Mouse (Mus musculus) kidney, embryonic 16.5 days (tissue): ENCODE measurements around the gene Akirin1. TPM values are rescaled to one million over a fixed set of nuclear protein-coding genes. Genes with fewer than 3 reads are reported as not detected.
A peak's percentile ranks its signal among the peaks of the same experiment; 100 is the strongest.

Experiments
- ATAC-seq: fragments of 200-750 bp; cut with Nextera tagmentation; 2 replicates; pipeline ENCODE4 v1.8.0; 2017; ENCODE audit warnings: moderate TSS enrichment; ENCODE audit not compliant: low FRiP score, low TSS enrichment
- H3K27ac ChIP-seq: fragments of 300-500 bp; sonication (generic); 2 replicates; pipeline ENCODE4 v1.5.1; 2014; ENCODE audit warnings: low read length
- H3K27me3 ChIP-seq: fragments of 300-500 bp; sonication (generic); 2 replicates; pipeline ENCODE4 v1.6.1; 2014; ENCODE audit warnings: low read length, control low read depth, mixed read lengths; ENCODE audit not compliant: insufficient read depth
- H3K36me3 ChIP-seq: fragments of 300-500 bp; sonication (generic); 2 replicates; pipeline ENCODE4 v1.6.1; 2014; ENCODE audit warnings: low read length, control low read depth, mixed read lengths; ENCODE audit not compliant: insufficient read depth
- H3K4me1 ChIP-seq: fragments of 300-500 bp; sonication (generic); 2 replicates; pipeline ENCODE4 v1.6.1; 2014; ENCODE audit warnings: low read length, control low read depth, mixed read lengths; ENCODE audit not compliant: insufficient read depth
- H3K4me2 ChIP-seq: fragments of 300-500 bp; sonication (generic); replicated peaks from 2 replicates; pipeline ENCODE4 v1.6.1; 2014; ENCODE audit warnings: low read depth, low read length
- H3K4me3 ChIP-seq: fragments of 300-500 bp; sonication (generic); 2 replicates; pipeline ENCODE4 v1.5.1; 2014; ENCODE audit warnings: mild to moderate bottlenecking, low read length
- H3K9ac ChIP-seq: fragments of 300-500 bp; sonication (generic); replicated peaks from 2 replicates; pipeline ENCODE4 v1.6.1; 2014; ENCODE audit warnings: low read length
- H3K9me3 ChIP-seq: fragments of 300-500 bp; sonication (generic); 2 replicates; pipeline ENCODE4 v1.6.1; 2016; ENCODE audit warnings: low read length, control low read depth
- WGBS: fragments of 180-500 bp; shearing (Covaris S2); extraction: QIAGEN DNeasy Blood & Tissue Kit; methylation state at CpG from one replicate; pipeline ENCODE4 v1.1.7; 2014; 5-methylcytosine and 5-hydroxymethylcytosine counted together
- polyA plus RNA-seq: library from polyadenylated mRNA; unstranded; fragments of >200 nt; fragmentation: Nextera tagmentation; extraction: Ambion mirVana; gene quantifications from 2 replicates; pipeline ENCODE4 v1.2.1, GENCODE M21; 2015

The Akirin1 gene
- 42.3 and 42.7 TPM in 2 replicates for polyA plus RNA-seq

GRCm38 (mm10) chr4:123750152-123750651 lies at the start of gene Akirin1:
TSS of gene Akirin1 (minus strand) at chr4:123750345.
- Histone ChIP-seq H3K9ac (peak within 1 kb of the TSS; percentile 92), H3K27me3 (no peaks in the 10 kb centered on the region), H3K9me3 (no peaks in the 10 kb centered on the region), H3K4me1 (peaks cover 14% of the 10 kb centered on the region), H3K4me2 (peak within 1 kb of the TSS; percentile 94), H3K36me3 (no peaks in the 10 kb centered on the region), H3K27ac (peak within 1 kb of the TSS; percentile 82), H3K4me3 (peak within 1 kb of the TSS; percentile 99)
- 0% methylated on average over 42 of the region's 46 CpGs for WGBS
- peak; percentile 99 for ATAC-seq

- Histone ChIP-seq H3K4me2 (no peak overlapping the region), H3K9ac (no peak overlapping the region), H3K4me3 (no peak overlapping the region), H3K27me3 (no peaks in the 10 kb centered on the region), H3K36me3 (no peaks in the 10 kb centered on the region), H3K4me1 (no peaks in the 10 kb centered on the region), H3K9me3 (no peaks in the 10 kb centered on the region), H3K27ac (no peak overlapping the region)
- WGBS: 33% methylated on average over 7 of the region's 7 CpGs
- ATAC-seq: no peak
These were observed 47.7 kb upstream of the Akirin1 start for GRCm38 (mm10) chr4:123797856-123798255.

- 83% methylated on average over 3 of the region's 3 CpGs for WGBS
- ATAC-seq: no peak
These were observed 47.3 kb upstream of the Akirin1 start for GRCm38 (mm10) chr4:123797403-123797802.

GRCm38 (mm10) chr4:123795057-123795456 lies 44.9 kb upstream of the Akirin1 start:
- no peak overlapping the region for H3K4me2 ChIP-seq
- no peaks in the 10 kb centered on the region for H3K36me3 ChIP-seq
- WGBS: 43% methylated on average over 2 of the region's 2 CpGs
- no peaks in the 10 kb centered on the region for H3K4me1 ChIP-seq
- no peak for ATAC-seq
- H3K4me3 ChIP-seq: no peak overlapping the region
- H3K27ac ChIP-seq: no peak overlapping the region
- H3K27me3 ChIP-seq: no peaks in the 10 kb centered on the region
- H3K9ac ChIP-seq: no peak overlapping the region
- no peaks in the 10 kb centered on the region for H3K9me3 ChIP-seq

More at GRCm38 (mm10) chr4:123797403-123797802, 47.3 kb upstream of the Akirin1 start:
- H3K9ac ChIP-seq: no peak overlapping the region
- no peaks in the 10 kb centered on the region for H3K4me1 ChIP-seq
- H3K4me2 ChIP-seq: no peak overlapping the region
- no peak overlapping the region for H3K27ac ChIP-seq
- H3K27me3 ChIP-seq: no peaks in the 10 kb centered on the region
- H3K36me3 ChIP-seq: no peaks in the 10 kb centered on the region
- no peaks in the 10 kb centered on the region for H3K9me3 ChIP-seq
- no peak overlapping the region for H3K4me3 ChIP-seq

- Histone ChIP-seq H3K27me3 (no peaks in the 10 kb centered on the region), H3K4me3 (no peak overlapping the region), H3K4me2 (no peak overlapping the region), H3K4me1 (peaks cover 5% of the 10 kb centered on the region), H3K27ac (no peak overlapping the region), H3K9ac (no peak overlapping the region), H3K36me3 (no peaks in the 10 kb centered on the region), H3K9me3 (no peaks in the 10 kb centered on the region)
- no peak for ATAC-seq
- 95% methylated on average over 6 of the region's 6 CpGs for WGBS
These were observed 43.0 kb upstream of the Akirin1 start for GRCm38 (mm10) chr4:123793136-123793535.

- no peak for ATAC-seq
- H3K4me1 ChIP-seq: peaks cover 10% of the 10 kb centered on the region
These were observed 42.5 kb upstream of the Akirin1 start for GRCm38 (mm10) chr4:123792666-123793065.

GRCm38 (mm10) chr4:123787191-123787985 lies 37.2 kb upstream of the Akirin1 start, which contains the start of gene Rhbdl2:
TSS of gene Rhbdl2 (plus strand) at chr4:123787874.
- peak within 1 kb of the TSS; percentile 58 for H3K9ac ChIP-seq
- peak within 1 kb of the TSS; percentile 51 for H3K4me2 ChIP-seq
- peaks cover 15% of the 10 kb centered on the region for H3K4me1 ChIP-seq
- H3K9me3 ChIP-seq: no peaks in the 10 kb centered on the region
- H3K27me3 ChIP-seq: no peaks in the 10 kb centered on the region
- peak within 1 kb of the TSS; percentile 71 for H3K27ac ChIP-seq
- no peaks in the 10 kb centered on the region for H3K36me3 ChIP-seq
- 21% methylated on average over 12 of the region's 12 CpGs for WGBS
- peak within 1 kb of the TSS; percentile 33 for H3K4me3 ChIP-seq
- ATAC-seq: peak; percentile 97

More at GRCm38 (mm10) chr4:123792666-123793065, 42.5 kb upstream of the Akirin1 start:
- 61% methylated on average over 2 of the region's 2 CpGs for WGBS
- H3K36me3 ChIP-seq: no peaks in the 10 kb centered on the region
- H3K4me3 ChIP-seq: no peak overlapping the region
- H3K27ac ChIP-seq: no peak overlapping the region
- no peak overlapping the region for H3K4me2 ChIP-seq
- H3K9me3 ChIP-seq: no peaks in the 10 kb centered on the region
- H3K27me3 ChIP-seq: no peaks in the 10 kb centered on the region
- H3K9ac ChIP-seq: no peak overlapping the region

GRCm38 (mm10) chr4:123768234-123768633 lies 18.1 kb upstream of the Akirin1 start:
- Histone ChIP-seq H3K4me1 (no peaks in the 10 kb centered on the region), H3K27ac (no peak overlapping the region), H3K27me3 (no peaks in the 10 kb centered on the region), H3K4me3 (no peak overlapping the region), H3K9me3 (0 out of 2 replicates have a peak, but pooled peaks cover 4% of the 10 kb centered on the region), H3K9ac (no peak overlapping the region), H3K4me2 (no peak overlapping the region), H3K36me3 (no peaks in the 10 kb centered on the region)
- 80% methylated on average over 4 of the region's 4 CpGs for WGBS
- no peak for ATAC-seq

GRCm38 (mm10) chr4:123767807-123768206 lies 17.7 kb upstream of the Akirin1 start:
- Histone ChIP-seq H3K4me3 (no peak overlapping the region), H3K27me3 (no peaks in the 10 kb centered on the region), H3K4me2 (no peak overlapping the region), H3K36me3 (no peaks in the 10 kb centered on the region), H3K4me1 (no peaks in the 10 kb centered on the region), H3K9ac (no peak overlapping the region), H3K27ac (no peak overlapping the region), H3K9me3 (0 out of 2 replicates have a peak, but pooled peaks cover 4% of the 10 kb centered on the region)
- ATAC-seq: no peak
- WGBS: 68% methylated on average over 3 of the region's 3 CpGs

- no peaks in the 10 kb centered on the region for H3K27me3 ChIP-seq
- no peaks in the 10 kb centered on the region for H3K4me1 ChIP-seq
- H3K9me3 ChIP-seq: no peaks in the 10 kb centered on the region
- no peaks in the 10 kb centered on the region for H3K36me3 ChIP-seq
- H3K4me2 ChIP-seq: no peak overlapping the region
- WGBS: 69% methylated on average over 6 of the region's 6 CpGs
- H3K9ac ChIP-seq: no peak overlapping the region
- H3K4me3 ChIP-seq: no peak overlapping the region
- H3K27ac ChIP-seq: no peak overlapping the region
- no peak for ATAC-seq
These were observed 14.9 kb upstream of the Akirin1 start for GRCm38 (mm10) chr4:123765071-123765470.
